Mouse (Mus musculus) hindbrain, embryonic 15.5 days (tissue): ENCODE data around the gene St6galnac3. TPM values are rescaled to one million over a fixed set of nuclear protein-coding genes. Genes with fewer than 3 reads are reported as not detected.

Experiments
- ATAC-seq: fragments of 200-750 bp; cut with Nextera tagmentation; 2 replicates; pipeline ENCODE4 v1.8.0; 2017; ENCODE audit warnings: low read depth, moderate number of reproducible peaks, moderate TSS enrichment; ENCODE audit not compliant: low FRiP score
- H3K27ac ChIP-seq: fragments of 300-500 bp; sonication (generic); replicated peaks from 2 replicates; pipeline ENCODE4 v1.5.1; 2015; ENCODE audit warnings: mild to moderate bottlenecking, inconsistent platforms
- H3K27me3 ChIP-seq: fragments of 300-500 bp; sonication (generic); 2 replicates; pipeline ENCODE4 v1.6.1; 2015; ENCODE audit warnings: control low read depth, inconsistent platforms
- H3K36me3 ChIP-seq: fragments of 300-500 bp; sonication (generic); 2 replicates; pipeline ENCODE4 v1.6.1; 2015; ENCODE audit warnings: control low read depth, inconsistent platforms
- H3K4me1 ChIP-seq: fragments of 300-500 bp; sonication (generic); replicated peaks from 2 replicates; pipeline ENCODE4 v1.6.1; 2015; ENCODE audit warnings: control low read depth, inconsistent platforms
- H3K4me2 ChIP-seq: fragments of 300-500 bp; sonication (generic); 2 replicates; pipeline ENCODE4 v1.6.1; 2015; ENCODE audit warnings: moderate library complexity, mild to moderate bottlenecking, inconsistent platforms
- H3K4me3 ChIP-seq: fragments of 300-500 bp; sonication (generic); 2 replicates; pipeline ENCODE4 v1.5.1; 2015; ENCODE audit warnings: mild to moderate bottlenecking, inconsistent platforms
- H3K9ac ChIP-seq: fragments of 300-500 bp; sonication (generic); 2 replicates; pipeline ENCODE4 v1.6.1; 2015; ENCODE audit warnings: inconsistent platforms
- H3K9me3 ChIP-seq: fragments of 300-500 bp; sonication (generic); 2 replicates; pipeline ENCODE4 v1.6.1; 2016; ENCODE audit warnings: control low read depth, inconsistent platforms
- WGBS: fragments of 180-500 bp; shearing (Covaris S2); methylation state at CpG from one replicate; pipeline ENCODE4 v1.1.7; 2015; 5-methylcytosine and 5-hydroxymethylcytosine counted together
- polyA plus RNA-seq: library from polyadenylated mRNA; unstranded; fragments of >200 nt; fragmentation: Nextera tagmentation; extraction: Ambion mirVana; gene quantifications from 2 replicates; pipeline ENCODE4 v1.2.1, GENCODE M21; 2015

St6galnac3 gene
- polyA plus RNA-seq, 1 experiment from 2014 or later, result 23.1 TPM

DNA sequence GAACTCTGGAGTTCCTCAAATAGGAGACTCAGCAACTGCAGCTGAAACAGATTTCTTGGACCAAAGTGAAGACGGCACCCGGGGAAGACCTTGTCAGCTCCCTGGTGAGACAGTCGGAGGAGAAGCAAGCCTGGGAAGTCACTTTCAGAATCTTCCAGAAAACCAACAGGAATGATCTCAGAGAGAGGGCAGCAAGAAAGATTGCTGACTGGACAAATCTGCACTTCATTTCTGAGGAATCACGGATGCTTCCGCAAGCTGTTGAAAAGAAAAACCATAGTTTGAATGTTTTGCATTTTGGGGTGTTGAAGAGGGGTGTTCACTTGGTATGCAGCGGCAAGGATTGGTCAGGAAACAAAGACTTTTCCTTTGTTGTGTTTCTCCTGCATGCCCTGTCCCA is 24.4 kb upstream of the St6galnac3 start:
- 75% methylated on average over 6 of the region's 6 CpGs for WGBS

GRCm38 (mm10) chr3:153748293-153748692 is 23.3 kb upstream of the St6galnac3 start:
- no peaks in the 10 kb centered on the region for H3K36me3 ChIP-seq
- H3K27me3 ChIP-seq, result no peaks in the 10 kb centered on the region
- H3K4me3 ChIP-seq, result no peak overlapping the region
- no peak overlapping the region for H3K9ac ChIP-seq
- H3K27ac ChIP-seq, result no peak overlapping the region
- no peaks in the 10 kb centered on the region for H3K4me1 ChIP-seq
- no peak overlapping the region for H3K4me2 ChIP-seq
- ATAC-seq, result no peak
- WGBS, result 94% methylated on average over 3 of the region's 3 CpGs
- H3K9me3 ChIP-seq, result no peaks in the 10 kb centered on the region

More for the DNA sequence above, 24.4 kb upstream of the St6galnac3 start:
- no peak for ATAC-seq
- no peak overlapping the region for H3K9ac ChIP-seq
- no peak overlapping the region for H3K4me3 ChIP-seq
- H3K4me1 ChIP-seq, result no peaks in the 10 kb centered on the region
- no peaks in the 10 kb centered on the region for H3K36me3 ChIP-seq
- H3K4me2 ChIP-seq, result no peak overlapping the region
- H3K27me3 ChIP-seq, result no peaks in the 10 kb centered on the region
- no peaks in the 10 kb centered on the region for H3K9me3 ChIP-seq
- H3K27ac ChIP-seq, result no peak overlapping the region

DNA sequence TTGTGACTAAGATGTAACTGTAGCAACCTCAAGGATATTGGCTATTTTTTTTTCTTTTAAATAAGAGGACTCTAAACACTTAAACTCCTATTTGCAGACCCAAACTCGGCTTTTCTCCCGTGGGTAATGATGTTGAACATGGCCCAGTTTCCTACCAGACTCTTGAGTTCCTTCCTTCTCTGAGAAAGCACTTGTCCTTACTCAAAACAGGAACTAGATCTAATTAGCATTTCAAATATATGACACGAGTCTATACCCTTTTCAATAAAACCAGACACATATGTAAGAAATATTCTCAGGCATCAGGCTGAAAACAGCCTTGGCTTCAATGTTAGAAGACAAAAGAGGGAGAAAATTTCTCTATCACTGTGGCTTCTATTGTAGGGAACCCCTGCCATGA is 20.1 kb upstream of the St6galnac3 start:
- no peak overlapping the region for H3K9ac ChIP-seq
- no peaks in the 10 kb centered on the region for H3K9me3 ChIP-seq
- WGBS, result 67% methylated on average over 3 of the region's 3 CpGs
- no peak overlapping the region for H3K4me2 ChIP-seq
- no peak overlapping the region for H3K27ac ChIP-seq
- no peaks in the 10 kb centered on the region for H3K36me3 ChIP-seq
- H3K27me3 ChIP-seq, result no peaks in the 10 kb centered on the region
- H3K4me1 ChIP-seq, result no peaks in the 10 kb centered on the region
- H3K4me3 ChIP-seq, result no peak overlapping the region
- ATAC-seq, result no peak

DNA sequence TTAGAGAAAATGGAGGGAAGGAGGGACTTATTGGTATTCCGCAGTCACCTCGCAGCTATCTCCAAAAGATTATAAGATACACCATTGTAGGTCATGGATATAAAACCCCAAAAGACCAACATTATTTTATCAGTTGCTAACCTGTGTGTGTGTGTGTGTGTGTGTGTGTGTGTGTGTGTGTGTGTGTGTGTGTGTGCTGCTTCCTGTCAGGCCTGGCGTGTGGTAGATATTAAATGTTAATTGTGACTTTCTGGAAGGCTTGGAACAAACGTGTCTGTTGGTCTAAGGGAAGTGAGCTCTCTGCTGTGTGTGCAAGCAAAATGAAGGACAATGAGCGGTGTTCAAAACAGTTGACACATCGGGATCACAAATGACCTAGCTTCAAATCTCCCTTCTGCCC is 19.5 kb upstream of the St6galnac3 start:
- 92% methylated on average over 6 of the region's 6 CpGs for WGBS
- Histone ChIP-seq H3K4me3 (no peak overlapping the region), H3K4me1 (no peaks in the 10 kb centered on the region), H3K9ac (no peak overlapping the region), H3K27me3 (no peaks in the 10 kb centered on the region), H3K27ac (no peak overlapping the region), H3K9me3 (no peaks in the 10 kb centered on the region), H3K4me2 (no peak overlapping the region), H3K36me3 (no peaks in the 10 kb centered on the region)
- ATAC-seq, result no peak

DNA sequence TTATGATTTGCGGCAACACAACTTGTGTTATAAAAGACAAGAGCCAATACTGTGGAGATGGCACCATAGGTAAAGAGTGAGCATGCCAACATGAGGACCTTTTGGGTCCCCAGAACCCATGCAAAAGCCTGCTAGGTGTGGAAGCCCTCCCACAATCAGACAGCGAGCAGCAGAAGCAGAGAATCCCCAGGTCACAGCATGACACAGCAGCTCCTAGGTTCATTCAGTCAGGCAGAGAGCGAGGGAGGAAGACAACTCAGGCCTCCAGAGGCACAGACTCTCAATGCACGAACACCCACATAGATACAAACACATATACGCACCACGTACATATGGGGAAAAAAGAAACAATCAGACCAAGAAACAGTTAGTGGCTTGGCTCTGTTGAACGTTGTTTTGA is 16.8 kb upstream of the St6galnac3 start:
- H3K9ac ChIP-seq, result no peak overlapping the region
- no peaks in the 10 kb centered on the region for H3K27me3 ChIP-seq
- ATAC-seq, result no peak
- no peak overlapping the region for H3K27ac ChIP-seq
- no peak overlapping the region for H3K4me2 ChIP-seq
- H3K9me3 ChIP-seq, result no peaks in the 10 kb centered on the region
- 82% methylated on average over 7 of the region's 7 CpGs for WGBS
- 0 out of 2 replicates have a peak, but pooled peaks cover under 1% of the 10 kb centered on the region for H3K4me1 ChIP-seq
- no peak overlapping the region for H3K4me3 ChIP-seq
- no peaks in the 10 kb centered on the region for H3K36me3 ChIP-seq

DNA sequence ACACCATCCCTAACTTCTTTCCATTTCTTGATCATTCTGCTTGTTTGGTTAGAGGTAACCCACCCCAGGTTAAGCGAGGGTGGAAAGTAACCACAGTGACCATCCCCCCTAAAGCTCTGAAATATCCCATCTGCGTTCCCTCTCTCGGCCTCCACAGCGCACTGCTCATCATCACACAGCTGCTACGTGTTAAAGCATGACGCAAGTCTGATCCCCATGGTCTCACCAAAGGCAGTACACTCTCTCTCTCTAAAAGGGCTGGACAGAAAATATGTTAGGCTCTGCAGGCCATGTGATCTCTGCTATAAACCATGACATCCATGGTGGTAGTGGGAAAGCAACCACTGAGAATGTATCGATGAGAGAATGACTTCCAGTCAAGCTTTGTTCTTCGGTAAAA is 14.4 kb upstream of the St6galnac3 start:
- H3K9ac ChIP-seq, result no peak overlapping the region
- H3K4me3 ChIP-seq, result no peak overlapping the region
- H3K9me3 ChIP-seq, result no peaks in the 10 kb centered on the region
- no peak overlapping the region for H3K27ac ChIP-seq
- 71% methylated on average over 8 of the region's 8 CpGs for WGBS
- H3K4me1 ChIP-seq, result peaks cover 14% of the 10 kb centered on the region; the same call in 1 of the 2 replicates
- no peaks in the 10 kb centered on the region for H3K36me3 ChIP-seq
- no peak overlapping the region for H3K4me2 ChIP-seq
- H3K27me3 ChIP-seq, result no peaks in the 10 kb centered on the region
- ATAC-seq, result no peak

DNA sequence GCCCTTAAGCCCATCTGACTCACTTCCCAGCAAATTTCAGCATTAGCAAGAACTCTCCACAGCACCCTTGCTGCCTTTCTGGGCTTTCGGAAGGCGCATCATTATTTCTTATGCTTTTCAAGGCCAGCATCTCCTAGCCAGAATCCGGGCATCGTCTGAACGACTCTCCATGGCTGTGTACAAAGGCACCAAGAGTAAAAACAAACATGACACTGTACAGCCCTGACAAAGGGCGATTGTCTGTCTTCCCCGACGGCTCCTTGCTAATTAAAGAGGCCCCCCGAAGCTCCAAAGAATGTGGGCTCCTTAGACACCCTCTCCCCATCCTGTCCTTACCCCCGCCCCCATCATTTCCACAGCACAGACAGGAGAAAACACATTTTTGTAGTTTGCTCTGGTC is 13.4 kb upstream of the St6galnac3 start:
- no peaks in the 10 kb centered on the region for H3K36me3 ChIP-seq
- H3K9me3 ChIP-seq, result no peaks in the 10 kb centered on the region
- no peak overlapping the region for H3K4me2 ChIP-seq
- ATAC-seq, result peak; percentile 38; the same call in 1 of the 2 replicates
- no peak overlapping the region for H3K27ac ChIP-seq
- H3K4me1 ChIP-seq, result peaks cover 14% of the 10 kb centered on the region; the same call in 1 of the 2 replicates
- H3K4me3 ChIP-seq, result no peak overlapping the region
- no peaks in the 10 kb centered on the region for H3K27me3 ChIP-seq
- no peak overlapping the region for H3K9ac ChIP-seq
- 24% methylated on average over 10 of the region's 10 CpGs for WGBS

- H3K4me2 ChIP-seq, result no peak overlapping the region
- H3K27me3 ChIP-seq, result no peaks in the 10 kb centered on the region
- H3K27ac ChIP-seq, result no peak overlapping the region
- ATAC-seq, result no peak
- no peak overlapping the region for H3K4me3 ChIP-seq
- H3K4me1 ChIP-seq, result peaks cover 16% of the 10 kb centered on the region; the same call in 1 of the 2 replicates
- WGBS, result 62% methylated on average over 16 of the region's 16 CpGs
- no peaks in the 10 kb centered on the region for H3K36me3 ChIP-seq
- H3K9ac ChIP-seq, result no peak overlapping the region
- no peaks in the 10 kb centered on the region for H3K9me3 ChIP-seq
Observed at GRCm38 (mm10) chr3:153736756-153737280, 11.8 kb upstream of the St6galnac3 start.

GRCm38 (mm10) chr3:153735796-153736549 is 11.0 kb upstream of the St6galnac3 start:
- Histone ChIP-seq H3K4me1 (peaks cover 17% of the 10 kb centered on the region; the same call in 1 of the 2 replicates), H3K4me3 (no peak overlapping the region), H3K27me3 (no peaks in the 10 kb centered on the region), H3K36me3 (no peaks in the 10 kb centered on the region), H3K4me2 (no peak overlapping the region), H3K9me3 (no peaks in the 10 kb centered on the region), H3K27ac (no peak overlapping the region), H3K9ac (no peak overlapping the region)
- WGBS, result 58% methylated on average over 13 of the region's 13 CpGs
- ATAC-seq, result no peak

DNA sequence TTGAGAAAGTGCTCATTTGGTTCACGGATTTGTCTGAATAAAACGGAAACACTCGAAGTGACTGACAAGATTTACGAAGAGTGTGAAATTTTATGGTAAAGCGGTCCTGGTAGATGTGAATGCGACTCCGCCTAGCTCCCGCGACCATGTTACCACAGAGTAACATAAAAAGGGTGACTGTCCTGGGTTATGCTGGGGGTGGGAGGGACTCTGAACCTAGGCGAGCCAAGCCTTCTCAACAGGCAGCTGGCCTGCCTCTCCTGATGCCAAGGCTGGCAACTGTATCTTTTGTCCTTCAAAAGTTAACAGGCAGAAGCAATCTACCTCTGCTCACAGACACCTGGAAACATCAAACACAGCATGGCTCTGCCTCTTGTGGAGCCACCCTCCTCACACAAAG is 9.8 kb upstream of the St6galnac3 start:
- no peak for ATAC-seq
- Histone ChIP-seq H3K36me3 (no peaks in the 10 kb centered on the region), H3K4me1 (peaks cover 17% of the 10 kb centered on the region; the same call in 1 of the 2 replicates)

DNA sequence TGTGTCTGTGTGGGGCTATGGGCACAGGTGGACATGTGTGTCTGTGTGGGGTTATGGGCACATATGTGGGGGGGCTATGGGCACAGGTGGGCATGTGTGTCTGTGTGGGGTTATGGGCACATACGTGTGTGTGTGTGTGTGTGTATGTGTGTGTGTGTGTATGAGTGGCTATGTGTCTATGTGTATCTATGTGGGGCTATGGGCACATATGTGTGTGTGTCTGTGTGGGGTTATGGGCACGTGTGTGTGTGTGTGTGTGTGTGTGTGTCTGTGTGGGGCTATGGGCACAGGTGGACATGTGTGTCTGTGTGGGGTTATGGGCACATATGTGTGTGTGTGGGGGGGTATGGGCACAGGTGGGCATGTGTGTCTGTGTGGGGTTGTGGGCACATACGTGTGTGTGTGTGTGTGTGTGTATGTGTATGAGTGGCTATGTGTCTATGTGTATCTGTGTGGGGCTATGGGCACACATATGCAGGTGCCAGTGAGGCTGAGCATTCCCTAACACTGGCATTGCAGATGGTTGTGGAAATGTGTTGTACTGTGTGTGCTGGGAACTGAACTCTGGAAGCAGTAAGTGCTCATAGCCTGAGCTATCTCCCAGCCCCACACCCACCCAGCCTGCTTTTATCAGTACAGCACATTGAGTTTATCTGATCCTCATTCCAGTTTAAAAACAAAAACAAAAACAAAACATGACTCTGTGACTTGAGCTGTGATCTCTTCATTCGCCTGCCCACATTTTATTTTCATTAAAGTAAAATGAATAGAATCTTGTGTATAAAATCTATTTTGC is 8.6 kb upstream of the St6galnac3 start:
- Histone ChIP-seq H3K27me3 (no peaks in the 10 kb centered on the region), H3K9me3 (no peaks in the 10 kb centered on the region), H3K9ac (no peak overlapping the region), H3K27ac (no peak overlapping the region), H3K4me2 (no peak overlapping the region), H3K4me1 (peaks cover 17% of the 10 kb centered on the region; the same call in 1 of the 2 replicates), H3K4me3 (no peak overlapping the region), H3K36me3 (no peaks in the 10 kb centered on the region)
- ATAC-seq, result no peak
- 91% methylated on average over 4 of the region's 4 CpGs for whole genome bisulfite sequencing

More for the DNA sequence above, 9.8 kb upstream of the St6galnac3 start:
- H3K4me2 ChIP-seq, result no peak overlapping the region
- no peak overlapping the region for H3K9ac ChIP-seq
- H3K9me3 ChIP-seq, result no peaks in the 10 kb centered on the region
- no peaks in the 10 kb centered on the region for H3K27me3 ChIP-seq
- 44% methylated on average over 10 of the region's 10 CpGs for WGBS
- no peak overlapping the region for H3K27ac ChIP-seq
- H3K4me3 ChIP-seq, result no peak overlapping the region

DNA sequence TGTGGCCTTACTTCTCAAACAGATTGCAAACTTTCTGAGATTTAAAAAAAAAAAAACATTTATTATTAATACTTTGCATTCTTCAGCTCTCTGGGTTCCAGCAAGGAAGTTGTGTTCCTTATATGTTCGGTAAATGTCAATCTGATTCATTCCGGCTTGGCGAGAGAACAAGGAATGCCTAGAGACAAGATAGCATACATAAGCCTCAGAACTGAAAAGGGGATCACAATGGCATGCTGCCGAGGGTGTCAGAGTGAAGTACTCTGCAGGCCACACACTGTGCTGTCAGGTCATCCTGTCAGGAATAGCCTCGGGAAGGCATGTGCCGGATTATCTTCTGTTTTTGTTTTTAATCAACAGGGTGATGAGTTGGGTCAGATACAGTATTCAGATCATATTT is 7.8 kb upstream of the St6galnac3 start:
- H3K27ac ChIP-seq, result no peak overlapping the region
- no peak overlapping the region for H3K4me2 ChIP-seq
- H3K4me3 ChIP-seq, result no peak overlapping the region
- H3K4me1 ChIP-seq, result peaks cover 17% of the 10 kb centered on the region; the same call in 1 of the 2 replicates
- no peaks in the 10 kb centered on the region for H3K9me3 ChIP-seq
- H3K9ac ChIP-seq, result no peak overlapping the region
- H3K36me3 ChIP-seq, result no peaks in the 10 kb centered on the region
- no peak for ATAC-seq
- WGBS, result 32% methylated on average over 6 of the region's 6 CpGs
- no peaks in the 10 kb centered on the region for H3K27me3 ChIP-seq
